Mouse (Mus musculus) kidney, adult 2 months (tissue): ENCODE data around the gene Fkbpl. TPM values are rescaled to one million over a fixed set of nuclear protein-coding genes. Genes with fewer than 3 reads are reported as not detected.

Experiments
- DNase-seq: peaks from one replicate; pipeline ENCODE4 v3.0.0; 2021
- H3K27ac ChIP-seq: fragments of 200-500 bp; 2 replicates; pipeline ENCODE4 v1.5.1; 2012; ENCODE audit warnings: low read depth, low read length, control low read depth, inconsistent platforms; ENCODE audit not compliant: insufficient read depth
- H3K27me3 ChIP-seq: fragments of 200-500 bp; replicated peaks from 2 replicates; pipeline ENCODE4 v1.6.1; 2012; ENCODE audit warnings: mild to moderate bottlenecking, moderate library complexity, low read length, inconsistent platforms; ENCODE audit not compliant: control insufficient read depth, insufficient read depth
- H3K36me3 ChIP-seq: fragments of 200-500 bp; 2 replicates; pipeline ENCODE4 v1.6.1; 2012; ENCODE audit warnings: mild to moderate bottlenecking, moderate library complexity, low read length, inconsistent platforms; ENCODE audit not compliant: control insufficient read depth, insufficient read depth
- H3K4me1 ChIP-seq: fragments of 200-500 bp; 2 replicates; pipeline ENCODE4 v1.6.1; 2011; ENCODE audit warnings: low read length; ENCODE audit not compliant: control insufficient read depth, insufficient read depth
- H3K4me3 ChIP-seq: fragments of 200-500 bp; 2 replicates; pipeline ENCODE4 v1.5.1; 2011; ENCODE audit warnings: mild to moderate bottlenecking, low read depth, low read length, control low read depth; ENCODE audit not compliant: insufficient read depth
- CTCF ChIP-seq: fragments of 200-500 bp; conservative IDR thresholded peaks from 2 replicates; pipeline ENCODE4 v1.5.1; 2011; ENCODE audit warnings: low read depth, mild to moderate bottlenecking, control low read depth, low read length, moderate library complexity, mixed read lengths; ENCODE audit not compliant: insufficient read depth, insufficient read length
- POLR2A ChIP-seq: fragments of 200-500 bp; IDR thresholded peaks from one replicate; pipeline ENCODE4 v1.6.1; 2011; ENCODE audit warnings: low read depth, low read length, control low read depth
- WGBS: fragments of 180-500 bp; shearing (Covaris S2); methylation state at CpG from one replicate; pipeline ENCODE4 v1.1.7; 2018; 5-methylcytosine and 5-hydroxymethylcytosine counted together
- polyA plus RNA-seq: library from polyadenylated mRNA; depleted of rRNA; stranded (reverse); fragments of >200 nt; gene quantifications from 2 replicates; pipeline ENCODE4 v1.2.3, GENCODE M21; 2012

Fkbpl gene
- polyA plus RNA-seq, 1 experiment: 5.5 TPM

DNA sequence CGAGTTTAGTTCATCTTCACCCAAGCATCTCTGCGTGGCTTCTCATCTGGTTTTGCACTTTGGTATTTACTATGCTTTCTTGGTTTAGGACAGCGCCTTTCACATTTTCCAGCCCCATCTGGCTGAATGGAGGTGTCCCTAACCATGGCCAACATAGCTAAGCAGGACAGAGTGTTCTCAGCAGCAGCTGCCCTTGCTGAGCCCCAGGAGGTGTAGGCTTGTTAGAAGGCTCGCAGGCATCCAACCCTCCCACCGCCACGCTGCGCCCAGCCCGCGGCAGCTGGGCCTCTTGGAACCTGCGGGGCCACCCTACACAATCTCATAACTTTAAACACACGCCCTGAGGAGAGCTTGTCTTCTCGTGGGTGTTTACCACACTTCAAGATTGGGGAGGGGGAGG lies 32.1 kb downstream of the Fkbpl start:
- Histone ChIP-seq H3K4me1 (peaks cover 5% of the 10 kb centered on the region; the same call in 1 of the 2 replicates), H3K4me3 (no peak overlapping the region), H3K27ac (no peak overlapping the region), H3K27me3 (no peaks in the 10 kb centered on the region), H3K36me3 (no peaks in the 10 kb centered on the region)
- WGBS: 81% methylated on average over 12 of the region's 12 CpGs
- no peak for DNase-seq
- TF ChIP-seq POLR2A (no peak), CTCF (no peak)

DNA sequence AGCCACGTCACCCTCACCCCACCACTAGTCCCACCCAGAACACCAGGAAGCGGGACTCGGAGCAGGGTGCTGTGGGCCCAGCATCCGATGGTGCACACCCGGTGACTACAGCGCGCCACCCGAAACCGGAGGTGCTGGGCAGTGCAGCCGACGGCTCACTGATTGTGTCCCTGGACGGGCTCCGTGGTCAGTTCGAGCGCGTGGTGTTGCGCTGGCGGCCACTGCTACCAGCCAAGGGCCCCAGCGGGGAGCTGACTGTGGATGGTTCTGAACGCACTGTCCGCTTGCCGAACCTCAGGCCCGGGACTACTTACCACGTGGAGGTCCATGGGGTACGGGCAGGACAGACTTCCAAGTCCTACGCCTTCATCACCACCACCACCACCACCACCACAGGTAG lies 35.6 kb downstream of the Fkbpl start:
- no peaks in the 10 kb centered on the region for H3K36me3 ChIP-seq
- no peaks in the 10 kb centered on the region for H3K27me3 ChIP-seq
- H3K4me1 ChIP-seq: peaks cover 5% of the 10 kb centered on the region; the same call in 1 of the 2 replicates
- WGBS: 82% methylated on average over 26 of the region's 26 CpGs
- no peak overlapping the region for H3K4me3 ChIP-seq
- no peak for DNase-seq
- TF ChIP-seq POLR2A (no peak), CTCF (no peak)
- H3K27ac ChIP-seq: no peak overlapping the region

DNA sequence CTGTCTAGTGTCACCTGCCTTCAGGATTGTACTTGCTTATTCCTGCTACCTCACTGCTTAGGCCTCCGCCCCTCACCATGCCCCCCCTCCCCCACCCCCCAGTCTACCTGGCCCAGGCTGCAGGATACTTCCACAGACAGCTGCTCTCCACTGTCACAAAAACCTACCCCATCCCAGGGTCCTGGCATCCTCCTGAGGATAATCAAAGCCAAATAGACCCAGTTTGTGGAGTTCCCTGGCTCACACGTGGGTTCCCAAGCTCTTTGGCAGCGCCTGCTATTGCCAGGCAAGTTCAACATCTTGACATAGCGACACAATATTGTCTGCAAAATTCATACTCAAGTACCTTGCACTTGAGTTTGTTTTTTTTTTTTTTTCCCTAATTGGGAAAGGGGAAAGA lies 36.1 kb downstream of the Fkbpl start:
- no peak overlapping the region for H3K27ac ChIP-seq
- H3K4me3 ChIP-seq: no peak overlapping the region

DNA sequence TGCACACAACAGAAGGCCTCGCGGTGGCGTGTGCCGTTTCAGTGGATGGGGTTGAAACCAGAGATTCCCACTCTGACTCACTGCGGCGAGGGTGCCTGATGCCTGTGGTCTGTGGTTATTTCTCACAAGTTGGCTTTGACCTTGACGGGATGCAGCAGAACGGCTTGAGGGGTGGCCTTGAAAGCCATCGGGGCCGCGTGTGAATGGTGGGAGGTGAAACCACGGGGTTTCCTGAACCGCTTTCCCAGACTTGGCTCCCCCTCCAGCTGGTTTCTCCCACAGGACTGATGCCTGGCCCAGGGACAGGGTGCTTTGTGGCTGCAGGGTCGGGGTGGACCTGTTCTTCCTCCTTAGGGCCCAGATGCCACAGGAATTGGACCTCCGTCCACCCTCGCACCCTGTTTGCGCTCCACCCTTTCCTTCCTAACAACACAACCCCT lies 36.6 kb downstream of the Fkbpl start:
- 51% methylated on average over 17 of the region's 17 CpGs for WGBS

More for the DNA sequence above, 36.1 kb downstream of the Fkbpl start:
- TF ChIP-seq POLR2A: no peak
- 86% methylated on average over 4 of the region's 4 CpGs for WGBS
- no peak for DNase-seq
- Histone ChIP-seq H3K36me3 (no peaks in the 10 kb centered on the region), H3K4me1 (peaks cover 5% of the 10 kb centered on the region; the same call in 1 of the 2 replicates), H3K27me3 (no peaks in the 10 kb centered on the region)

DNA sequence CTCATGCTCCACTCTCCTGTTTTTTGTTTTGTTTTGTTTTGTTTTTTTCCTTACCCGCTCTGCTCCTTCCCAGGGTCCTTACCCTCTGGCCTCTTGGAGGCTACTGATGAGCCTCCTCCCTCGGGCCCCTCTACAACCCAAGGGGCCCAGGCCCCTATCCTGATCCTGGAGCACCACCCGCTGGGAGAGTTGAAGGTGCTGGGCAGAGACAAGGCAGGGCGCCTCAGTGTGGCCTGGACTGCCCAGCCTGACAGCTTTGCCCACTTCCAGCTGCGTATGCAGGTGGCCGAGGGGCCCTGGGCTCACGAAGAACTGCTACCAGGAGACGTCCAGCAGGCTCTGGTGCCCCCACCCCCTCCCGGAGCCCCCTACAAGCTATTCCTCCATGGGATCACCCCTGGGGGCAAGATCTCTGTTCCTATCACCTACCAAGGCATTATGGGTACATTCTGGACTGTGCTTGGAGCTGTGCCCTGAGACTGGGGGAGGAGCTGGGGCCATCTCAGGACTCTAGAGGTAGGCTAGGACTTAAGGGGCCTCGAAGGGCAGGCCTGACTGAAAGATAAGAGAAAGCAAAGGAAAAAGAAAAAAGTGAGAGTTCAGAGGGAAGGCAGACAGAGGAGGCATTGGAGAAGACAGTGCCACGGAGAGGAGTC lies 37.4 kb downstream of the Fkbpl start:
- TF ChIP-seq CTCF: no peak
- no peak for TF ChIP-seq POLR2A
- no peaks in the 10 kb centered on the region for H3K27me3 ChIP-seq
- no peaks in the 10 kb centered on the region for H3K4me1 ChIP-seq
- H3K36me3 ChIP-seq: no peaks in the 10 kb centered on the region
- H3K4me3 ChIP-seq: no peak overlapping the region
- DNase-seq: no peak
- 71% methylated on average over 11 of the region's 11 CpGs for WGBS
- H3K27ac ChIP-seq: peak overlapping the region; percentile 37; the same call in 1 of the 2 replicates

More for the DNA sequence above, 36.6 kb downstream of the Fkbpl start:
- no peaks in the 10 kb centered on the region for H3K27me3 ChIP-seq
- H3K27ac ChIP-seq: peak overlapping the region; percentile 21
- H3K4me3 ChIP-seq: no peak overlapping the region
- no peaks in the 10 kb centered on the region for H3K36me3 ChIP-seq
- 0 out of 2 replicates have a peak, but pooled peaks cover 5% of the 10 kb centered on the region for H3K4me1 ChIP-seq
- DNase-seq: peak; percentile 81
- TF ChIP-seq POLR2A: no peak
- TF ChIP-seq CTCF: no peak

DNA sequence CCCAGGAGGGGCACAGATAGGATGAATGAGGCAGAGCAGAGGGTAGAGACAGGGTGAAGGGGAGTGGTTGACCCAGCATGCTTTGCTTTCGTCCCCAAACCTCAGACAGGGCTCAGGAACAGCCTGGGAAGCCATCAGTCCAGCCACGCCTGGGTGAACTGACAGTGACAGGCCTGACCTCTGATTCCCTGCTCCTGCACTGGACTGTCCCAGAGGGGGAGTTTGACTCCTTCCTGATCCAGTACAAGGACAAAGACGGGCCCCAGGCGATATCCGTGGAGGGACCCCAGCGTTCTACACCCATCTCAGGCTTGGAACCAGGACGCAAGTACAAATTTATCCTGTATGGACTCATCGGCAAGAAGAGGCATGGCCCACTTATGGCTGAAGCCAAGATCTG lies 38.6 kb downstream of the Fkbpl start:
- Histone ChIP-seq H3K36me3 (no peaks in the 10 kb centered on the region), H3K4me3 (no peak overlapping the region), H3K4me1 (no peaks in the 10 kb centered on the region), H3K27me3 (no peaks in the 10 kb centered on the region), H3K27ac (no peak overlapping the region)
- WGBS: 65% methylated on average over 8 of the region's 8 CpGs
- DNase-seq: no peak
- TF ChIP-seq CTCF (no peak), POLR2A (no peak)

DNA sequence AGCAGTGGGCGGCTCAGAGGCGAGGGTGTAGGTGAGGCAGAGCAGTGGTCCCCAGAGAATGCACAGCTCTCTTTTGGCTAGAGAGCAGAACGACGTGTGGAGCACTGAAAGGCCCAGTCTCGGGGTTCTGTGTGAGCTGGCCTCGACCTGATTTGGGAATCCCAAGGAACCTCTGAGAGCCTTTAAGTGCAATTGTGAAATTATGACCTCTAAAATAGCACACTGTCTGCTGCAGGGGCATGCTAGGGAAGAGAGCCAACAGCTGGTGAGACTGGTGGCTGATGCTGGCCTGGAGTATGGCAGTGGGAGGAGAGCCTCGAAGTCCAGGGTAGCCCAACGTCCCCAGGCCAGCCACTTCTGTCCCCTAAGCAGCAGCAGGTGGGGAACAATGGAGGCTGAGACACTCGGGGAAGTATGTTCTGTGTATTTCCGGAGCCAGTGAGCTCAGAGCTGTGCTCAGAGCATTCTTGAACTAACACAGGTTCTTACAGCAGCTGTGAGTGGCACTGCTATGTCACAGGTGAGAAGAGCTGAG lies 39.2 kb downstream of the Fkbpl start:
- H3K27me3 ChIP-seq: no peaks in the 10 kb centered on the region
- TF ChIP-seq POLR2A: no peak
- TF ChIP-seq CTCF: no peak
- WGBS: 70% methylated on average over 10 of the region's 10 CpGs
- H3K4me1 ChIP-seq: no peaks in the 10 kb centered on the region
- DNase-seq: no peak
- no peaks in the 10 kb centered on the region for H3K36me3 ChIP-seq
- H3K4me3 ChIP-seq: no peak overlapping the region
- no peak overlapping the region for H3K27ac ChIP-seq
